Mouse (Mus musculus) cerebellum, adult 11 months (tissue): ENCODE results near the gene Kng2.
"Not testable (repeated sequence)": the region's sequence is repeated elsewhere in the genome, so short reads cannot be mapped to it uniquely, and the experiment has no call there.

Experiments
- DNase-seq: peaks from one replicate; pipeline ENCODE4 v3.0.0; 2022

The Kng2 gene

DNA sequence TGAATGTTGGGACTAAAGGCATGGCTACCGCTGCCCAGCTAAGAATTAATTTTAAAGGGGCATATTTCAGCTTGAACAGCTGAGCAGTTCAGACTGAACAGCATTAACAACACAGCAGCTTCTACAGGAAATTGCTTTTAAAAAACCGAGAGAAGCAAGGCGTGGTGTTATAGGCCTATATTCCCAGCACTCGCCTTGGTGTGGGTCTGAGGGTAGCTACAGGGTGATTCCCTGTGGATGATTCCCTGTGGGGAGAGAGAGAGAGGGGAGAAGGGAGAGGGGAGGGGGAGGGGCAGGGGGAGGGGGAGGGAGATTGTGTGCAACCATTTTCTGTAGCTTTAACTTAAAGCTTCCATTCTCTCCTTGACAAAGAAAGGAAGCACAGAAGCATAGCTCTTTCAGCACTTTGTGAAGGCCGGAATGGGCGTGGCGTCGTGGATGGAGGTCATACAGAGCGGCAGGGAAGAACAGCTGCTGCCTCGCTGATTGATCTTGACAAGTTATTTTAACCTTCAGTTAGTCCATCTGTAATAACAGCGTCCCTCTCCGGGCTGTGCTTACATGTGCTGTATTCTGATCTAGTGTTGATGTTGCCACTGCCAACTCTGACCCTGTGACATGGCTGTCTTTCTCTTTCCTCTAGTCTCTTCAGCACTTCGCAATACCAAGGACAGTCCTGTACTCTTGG, 73.7 kb downstream of the Kng2 start:
- no peak for DNase-seq

DNA sequence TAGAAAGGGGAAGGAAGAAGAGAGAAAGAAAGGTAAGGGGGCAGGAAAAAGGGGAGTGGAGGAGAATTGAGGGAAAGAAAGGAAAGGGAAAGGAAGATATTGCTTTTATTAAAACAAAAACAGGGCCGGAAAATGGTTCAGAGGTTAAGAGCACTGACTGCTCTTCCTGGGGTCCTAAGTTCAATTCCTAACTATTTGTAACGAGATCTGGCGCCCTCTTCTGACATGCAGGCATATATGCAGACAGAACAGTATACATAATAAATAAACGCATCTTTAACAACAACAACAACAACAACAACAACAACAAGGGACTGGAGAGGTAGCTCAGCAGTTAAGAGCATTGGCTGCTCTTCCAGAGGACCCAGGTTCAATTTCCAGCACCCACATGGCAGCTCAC, 76.2 kb downstream of the Kng2 start:
- DNase-seq = no peak

DNA sequence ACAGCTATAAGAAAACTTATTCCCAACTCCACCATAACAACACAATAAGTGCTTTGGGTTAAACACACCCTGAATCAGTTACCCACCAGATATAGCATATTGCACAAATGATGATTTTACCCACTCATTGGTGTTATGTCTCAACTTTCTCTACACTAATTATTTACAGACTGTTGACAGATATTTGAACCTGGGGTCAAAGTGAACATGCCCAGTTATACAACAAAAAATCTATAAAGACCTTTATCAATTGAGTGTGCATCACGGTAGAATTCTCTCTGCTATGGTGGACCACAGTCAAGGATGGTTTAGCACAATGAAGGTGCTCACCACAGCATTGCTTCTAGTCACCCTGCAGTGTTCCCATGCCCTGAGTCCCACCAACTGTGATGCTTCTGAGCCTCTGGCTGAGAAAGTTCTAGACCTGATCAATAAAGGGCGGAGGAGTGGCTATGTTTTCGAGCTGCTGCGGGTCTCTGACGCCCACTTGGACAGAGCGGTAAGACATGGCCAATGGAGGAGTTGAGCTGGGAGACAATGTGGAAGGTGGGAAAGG, 78.4 kb downstream of the Kng2 start, which contains the start of gene Hrg:
Gene Hrg, plus strand, starts transcription at position 233 of the 556 bp plus-strand sequence.
- DNase-seq = no peak

DNA sequence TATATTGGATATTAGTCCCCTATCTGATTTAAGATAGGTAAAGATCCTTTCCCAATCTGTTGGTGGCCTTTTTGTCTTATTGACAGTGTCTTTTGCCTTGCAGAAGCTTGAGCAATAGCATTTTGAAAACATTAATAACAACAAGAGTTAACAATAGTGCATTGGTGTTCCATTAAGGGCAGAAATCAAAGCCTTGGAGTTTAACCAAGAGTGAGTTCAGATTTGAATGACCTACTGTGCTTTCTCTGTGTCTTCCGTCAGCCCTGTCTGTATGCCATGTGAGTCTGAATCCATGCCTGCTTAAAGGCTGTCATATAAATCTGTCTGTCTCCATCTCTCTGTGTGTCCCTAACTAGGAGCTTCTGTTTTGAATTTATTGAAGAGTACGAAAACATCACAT, 81.9 kb downstream of the Kng2 start:
- no peak for DNase-seq

DNA sequence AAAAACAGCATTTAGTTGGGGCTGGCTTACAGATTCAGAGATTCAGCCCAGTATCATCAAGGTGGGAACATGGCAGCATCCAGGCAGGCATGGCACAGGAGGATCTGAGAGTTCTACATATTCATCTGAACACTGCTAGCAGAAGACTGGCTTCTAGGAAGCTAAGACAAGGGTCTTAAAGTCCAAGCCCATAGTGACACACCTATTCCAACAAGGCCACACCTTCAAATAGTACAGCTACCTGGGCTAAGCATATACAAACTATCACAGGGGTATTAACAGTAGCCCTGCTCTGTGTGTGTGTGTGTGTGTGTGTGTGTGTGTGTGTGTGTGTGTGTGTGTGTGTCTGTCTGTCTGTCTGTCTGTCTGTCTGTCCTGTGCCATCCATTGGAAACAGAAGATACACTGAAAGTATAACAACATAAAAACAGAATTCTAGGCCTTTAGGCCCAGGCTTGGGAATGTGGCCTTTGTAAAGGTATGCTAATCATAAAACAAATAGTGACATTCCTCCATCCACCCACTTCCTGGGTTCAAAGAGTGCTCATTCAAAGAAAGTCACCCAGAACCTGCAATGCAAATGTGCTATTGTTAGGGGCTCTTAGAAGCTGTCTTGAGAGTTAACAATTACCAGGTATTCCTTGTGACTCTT, 87.3 kb downstream of the Kng2 start:
- DNase-seq = not testable (repeated sequence)

DNA sequence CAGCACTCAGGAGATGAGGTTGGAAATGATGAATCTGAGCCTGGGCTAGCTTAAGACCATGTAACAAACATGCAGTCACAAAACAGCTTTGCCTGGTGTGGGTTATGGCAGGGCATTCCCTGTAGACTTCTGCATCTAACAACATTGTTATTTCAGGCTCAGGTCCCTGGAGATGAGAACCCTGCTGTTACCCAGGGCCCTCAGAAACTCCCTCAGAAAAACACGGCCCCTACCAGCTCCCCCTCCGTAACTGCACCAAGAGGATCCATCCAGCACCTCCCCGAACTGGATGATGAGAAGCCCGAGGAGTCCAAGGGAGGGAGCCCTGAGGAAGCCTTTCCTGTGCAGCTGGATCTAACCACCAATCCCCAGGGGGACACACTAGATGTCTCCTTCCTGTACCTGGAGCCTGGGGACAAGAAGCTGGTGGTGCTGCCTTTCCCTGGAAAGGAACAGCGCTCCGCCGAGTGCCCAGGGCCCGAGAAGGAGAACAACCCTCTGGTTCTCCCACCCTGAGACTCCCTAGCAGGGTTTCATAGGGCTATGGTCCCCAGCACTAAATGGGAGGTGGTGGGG, 90.1 kb downstream of the Kng2 start:
- no peak for DNase-seq

DNA sequence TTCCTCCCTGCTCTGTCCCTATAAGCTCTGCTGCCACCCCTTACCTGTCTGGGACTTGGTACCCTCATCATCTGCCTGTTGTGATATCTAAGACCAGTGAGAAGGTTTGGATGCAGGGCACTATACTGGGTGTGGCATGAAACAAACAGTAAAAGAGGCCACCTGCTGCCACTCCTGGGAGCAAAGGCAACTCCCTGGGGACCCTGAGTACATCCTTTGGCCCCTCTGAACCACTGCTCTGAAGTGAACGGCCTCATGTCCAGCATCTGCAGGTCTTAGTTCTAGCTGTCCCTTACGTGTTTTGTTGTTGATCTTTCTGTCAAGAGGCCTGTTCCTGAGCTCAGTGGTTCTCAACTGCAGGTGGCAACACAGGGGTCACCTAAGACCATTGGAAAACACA, 90.7 kb downstream of the Kng2 start:
- no peak for DNase-seq

DNA sequence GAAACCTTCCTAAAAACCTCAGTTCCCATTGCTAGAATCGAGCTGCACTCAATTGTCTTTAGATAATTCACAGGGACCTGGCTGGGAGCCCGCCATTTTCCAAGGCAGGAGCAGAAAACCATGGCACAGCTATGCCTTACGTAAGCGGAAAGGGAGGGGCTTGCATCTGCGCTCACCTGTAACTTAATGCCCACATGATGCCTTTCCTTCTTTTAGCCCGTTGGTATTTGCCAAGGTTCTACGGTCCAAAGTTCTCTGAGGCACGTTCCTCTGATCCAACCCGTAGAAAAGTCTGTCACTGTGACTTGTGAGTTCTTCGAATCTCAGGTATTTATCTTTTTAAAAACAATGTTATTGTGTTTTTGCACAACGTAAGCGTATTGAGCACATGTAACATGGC, 91.7 kb downstream of the Kng2 start:
- DNase-seq = no peak
